Mouse (Mus musculus) neural tube, embryonic 14.5 days (tissue): ENCODE results near the gene Nos1. TPM values are rescaled to one million over a fixed set of nuclear protein-coding genes. Genes with fewer than 3 reads are reported as not detected.
A peak's percentile ranks its signal among the peaks of the same experiment; 100 is the strongest.

ENCODE experiments used
- ATAC-seq: fragments of 200-750 bp; cut with Nextera tagmentation; 2 replicates; pipeline ENCODE4 v1.8.0; 2017; ENCODE audit warnings: low read depth, mild to moderate bottlenecking, moderate TSS enrichment, moderate library complexity
- H3K27ac ChIP-seq: fragments of 300-500 bp; sonication (generic); 2 replicates; pipeline ENCODE4 v1.5.1; 2014; ENCODE audit warnings: low read depth, mild to moderate bottlenecking, control low read depth, low read length, moderate library complexity, mixed read lengths
- H3K27me3 ChIP-seq: fragments of 300-500 bp; sonication (generic); 2 replicates; pipeline ENCODE4 v1.6.1; 2014; ENCODE audit warnings: low read length; ENCODE audit not compliant: control insufficient read depth, insufficient read depth
- H3K36me3 ChIP-seq: fragments of 300-500 bp; sonication (generic); 2 replicates; pipeline ENCODE4 v1.6.1; 2014; ENCODE audit warnings: low read length, mixed read lengths; ENCODE audit not compliant: control insufficient read depth, insufficient read depth
- H3K4me1 ChIP-seq: fragments of 300-500 bp; sonication (generic); 2 replicates; pipeline ENCODE4 v1.6.1; 2014; ENCODE audit warnings: low read length; ENCODE audit not compliant: control insufficient read depth, insufficient read depth
- H3K4me2 ChIP-seq: fragments of 300-500 bp; sonication (generic); 2 replicates; pipeline ENCODE4 v1.6.1; 2014; ENCODE audit warnings: mild to moderate bottlenecking, low read depth, low read length, control low read depth
- H3K4me3 ChIP-seq: fragments of 300-500 bp; sonication (generic); 2 replicates; pipeline ENCODE4 v1.5.1; 2014; ENCODE audit warnings: low read depth, low read length, control low read depth, mixed read lengths
- H3K9ac ChIP-seq: fragments of 300-500 bp; sonication (generic); replicated peaks from 2 replicates; pipeline ENCODE4 v1.6.1; 2014; ENCODE audit warnings: low read depth, mild to moderate bottlenecking, control low read depth, low read length, mixed read lengths
- H3K9me3 ChIP-seq: fragments of 300-500 bp; sonication (generic); 2 replicates; pipeline ENCODE4 v1.6.1; 2016; ENCODE audit warnings: low read length; ENCODE audit not compliant: control insufficient read depth
- WGBS: fragments of 180-500 bp; shearing (Covaris S2); extraction: QIAGEN DNeasy Blood & Tissue Kit; methylation state at CpG from one replicate; pipeline ENCODE4 v1.1.7; 2014; 5-methylcytosine and 5-hydroxymethylcytosine counted together
- polyA plus RNA-seq: library from polyadenylated mRNA; unstranded; fragments of >200 nt; fragmentation: Nextera tagmentation; extraction: Ambion mirVana; gene quantifications from 2 replicates; pipeline ENCODE4 v1.2.1, GENCODE M21; 2014

Gene Nos1
- polyA plus RNA-seq, 1 experiment from 2014 or later, result 4.7 TPM

DNA sequence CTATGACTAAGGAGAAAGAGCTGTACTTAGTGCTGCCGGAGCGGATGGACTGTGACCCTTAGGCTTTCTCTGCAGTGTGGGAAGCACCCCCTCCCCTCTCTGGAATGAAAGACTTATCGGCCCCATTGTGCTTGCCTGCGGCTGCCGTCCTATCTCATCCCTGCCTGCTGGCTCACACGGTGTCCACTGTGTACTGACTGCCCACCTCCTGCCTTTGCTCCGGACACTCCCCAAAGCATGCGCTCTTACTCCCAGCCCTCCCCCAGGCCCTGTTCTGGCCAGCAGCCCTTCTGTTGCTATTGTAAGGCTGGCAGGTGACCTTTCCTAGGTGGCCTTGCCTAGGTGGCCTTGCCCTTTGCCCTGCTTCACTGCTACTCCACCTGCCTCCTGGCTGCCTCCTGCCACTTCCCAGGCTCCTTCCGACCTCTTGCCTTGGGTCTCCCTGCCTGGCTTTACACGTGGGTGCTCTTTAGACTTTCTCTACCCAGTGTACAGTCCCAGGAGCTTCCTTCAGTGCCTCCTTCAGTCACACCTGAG is 216.7 kb downstream of the Nos1 start:
- Histone ChIP-seq H3K4me2 (no peak overlapping the region), H3K4me3 (no peak overlapping the region), H3K4me1 (no peaks in the 10 kb centered on the region), H3K9me3 (no peaks in the 10 kb centered on the region), H3K27me3 (no peaks in the 10 kb centered on the region), H3K36me3 (peaks cover 78% of the 10 kb centered on the region), H3K27ac (no peak overlapping the region), H3K9ac (no peak overlapping the region)
- ATAC-seq, result no peak
- WGBS, result 79% methylated on average over 10 of the region's 10 CpGs

DNA sequence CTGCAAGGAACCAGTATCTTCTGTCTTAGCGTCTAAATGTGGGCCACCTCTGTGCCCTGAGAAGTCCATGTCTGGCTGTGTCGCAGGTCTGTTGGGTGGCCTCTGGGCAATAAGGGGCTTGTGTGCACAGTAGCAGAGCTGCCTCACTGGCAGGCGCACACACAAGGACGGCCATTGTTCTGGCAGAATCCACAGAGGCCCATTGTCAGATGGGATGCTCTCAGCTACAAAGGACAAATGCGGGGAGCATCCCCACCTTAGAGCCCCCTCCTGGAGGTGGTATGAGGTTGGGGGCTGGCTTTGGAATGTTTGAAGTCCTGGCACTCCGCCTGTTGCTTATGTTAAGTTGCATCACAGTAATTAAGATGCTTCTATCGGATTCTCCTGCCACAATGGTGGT is 218.2 kb downstream of the Nos1 start:
- WGBS, result 80% methylated on average over 7 of the region's 7 CpGs
- no peak overlapping the region for H3K9ac ChIP-seq
- no peak for ATAC-seq

DNA sequence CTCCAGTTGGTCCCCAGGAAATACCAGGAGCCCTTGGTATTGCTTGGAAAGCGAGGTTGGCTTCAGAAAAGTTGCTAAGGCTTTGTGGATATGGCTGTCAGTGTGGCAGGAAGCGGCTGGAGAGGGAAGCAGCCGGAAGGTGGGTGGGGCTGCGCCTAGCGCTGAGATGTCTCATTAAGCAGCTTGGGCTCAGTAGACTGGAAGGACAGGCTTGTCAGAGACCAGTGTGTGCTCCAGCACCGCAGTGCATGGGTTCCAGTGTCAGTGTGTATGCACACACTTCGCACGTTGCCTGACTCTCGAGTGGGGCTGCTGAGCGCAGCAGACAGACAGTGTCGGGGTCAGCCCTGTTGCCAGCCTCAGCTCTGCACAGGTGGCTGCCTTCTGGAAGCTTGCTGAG is 218.8 kb downstream of the Nos1 start:
- Histone ChIP-seq H3K27me3 (no peaks in the 10 kb centered on the region), H3K4me2 (no peak overlapping the region), H3K4me3 (no peak overlapping the region), H3K4me1 (no peaks in the 10 kb centered on the region), H3K9ac (no peak overlapping the region), H3K36me3 (peaks cover 75% of the 10 kb centered on the region), H3K27ac (no peak overlapping the region), H3K9me3 (no peaks in the 10 kb centered on the region)
- 83% methylated on average over 11 of the region's 11 CpGs for WGBS
- no peak for ATAC-seq

More for the DNA sequence above, 218.2 kb downstream of the Nos1 start:
- H3K36me3 ChIP-seq, result peaks cover 78% of the 10 kb centered on the region
- no peak overlapping the region for H3K4me2 ChIP-seq
- no peaks in the 10 kb centered on the region for H3K9me3 ChIP-seq
- no peak overlapping the region for H3K27ac ChIP-seq
- H3K4me3 ChIP-seq, result no peak overlapping the region
- no peaks in the 10 kb centered on the region for H3K4me1 ChIP-seq
- H3K27me3 ChIP-seq, result no peaks in the 10 kb centered on the region

DNA sequence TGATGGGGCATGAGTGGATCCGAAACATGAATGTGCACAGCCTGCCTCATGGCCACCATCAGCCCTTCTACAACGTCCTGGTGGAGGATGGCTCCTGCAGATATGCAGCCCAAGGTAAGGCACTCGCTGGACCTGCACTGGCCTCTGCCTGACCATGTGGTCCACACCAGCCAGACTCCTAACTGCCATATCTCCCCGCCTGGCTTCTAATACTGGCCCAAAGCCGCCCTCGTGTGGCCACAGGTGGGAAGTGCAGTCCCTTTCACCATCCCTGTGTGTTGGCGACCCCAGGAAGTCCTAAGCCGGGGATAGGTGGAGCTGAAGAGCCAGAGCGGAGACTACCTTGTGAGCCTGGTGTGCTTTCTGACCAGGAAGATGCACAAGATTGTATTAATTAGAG is 221.2 kb downstream of the Nos1 start:
- Histone ChIP-seq H3K9ac (no peak overlapping the region), H3K27me3 (no peaks in the 10 kb centered on the region), H3K36me3 (peaks cover 59% of the 10 kb centered on the region), H3K27ac (no peak overlapping the region), H3K4me2 (no peak overlapping the region), H3K9me3 (no peaks in the 10 kb centered on the region), H3K4me3 (no peak overlapping the region), H3K4me1 (no peaks in the 10 kb centered on the region)
- WGBS, result 37% methylated on average over 9 of the region's 9 CpGs
- 0 out of 2 replicates have a peak, but pooled peaks have one; percentile 47 for ATAC-seq

DNA sequence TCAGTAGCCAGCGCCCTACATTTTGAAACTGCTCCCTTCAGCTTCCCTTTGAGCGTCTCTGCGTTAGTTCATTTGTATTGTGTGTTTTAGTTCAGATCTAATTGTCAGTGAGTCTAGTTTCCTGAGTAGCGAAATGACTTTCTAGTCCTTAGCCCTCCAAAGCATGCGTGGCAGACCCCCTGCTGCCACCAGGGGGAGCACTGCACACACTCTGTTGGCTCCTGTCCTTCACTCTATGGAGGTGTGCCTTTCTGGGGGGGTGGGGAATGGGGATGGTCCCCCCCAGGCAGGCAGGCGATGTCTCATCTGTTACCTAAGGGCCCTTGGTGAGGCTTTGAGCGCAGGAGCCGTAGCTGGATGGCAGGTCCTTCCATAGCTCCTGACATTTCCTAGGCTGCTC is 223.8 kb downstream of the Nos1 start:
- Histone ChIP-seq H3K9me3 (no peaks in the 10 kb centered on the region), H3K27me3 (no peaks in the 10 kb centered on the region), H3K27ac (no peak overlapping the region), H3K9ac (no peak overlapping the region), H3K4me1 (no peaks in the 10 kb centered on the region), H3K36me3 (peaks cover 57% of the 10 kb centered on the region), H3K4me2 (no peak overlapping the region), H3K4me3 (no peak overlapping the region)
- no peak for ATAC-seq
- WGBS, result 80% methylated on average over 8 of the region's 8 CpGs

DNA sequence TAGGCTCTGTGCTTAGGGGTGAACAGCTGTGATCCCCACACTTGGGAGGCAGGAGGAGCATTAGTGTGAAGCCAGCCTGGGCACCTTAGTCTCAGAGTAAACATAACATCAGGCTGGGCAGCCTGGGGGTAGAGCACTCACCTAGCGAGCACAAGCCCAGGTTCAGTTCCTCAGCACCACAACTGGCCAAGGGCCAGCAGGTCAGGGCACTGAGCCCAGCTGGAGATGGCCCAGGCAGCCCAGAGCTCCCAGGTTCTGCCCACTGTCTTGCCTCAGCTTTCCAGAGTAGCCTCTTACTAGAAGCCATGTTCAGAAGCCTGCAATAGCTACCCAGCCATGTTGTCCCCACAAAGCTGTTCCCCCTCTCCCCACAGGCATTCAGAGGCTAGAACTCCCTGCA is 224.9 kb downstream of the Nos1 start:
- H3K36me3 ChIP-seq, result peaks cover 55% of the 10 kb centered on the region
- no peak overlapping the region for H3K27ac ChIP-seq
- no peaks in the 10 kb centered on the region for H3K9me3 ChIP-seq
- H3K4me2 ChIP-seq, result no peak overlapping the region
- no peak overlapping the region for H3K9ac ChIP-seq
- no peak for ATAC-seq
- no peak overlapping the region for H3K4me3 ChIP-seq
- no peaks in the 10 kb centered on the region for H3K27me3 ChIP-seq
- WGBS, result 94% methylated on average over 1 of the region's 1 CpGs
- H3K4me1 ChIP-seq, result 0 out of 2 replicates have a peak, but pooled peaks cover 3% of the 10 kb centered on the region

DNA sequence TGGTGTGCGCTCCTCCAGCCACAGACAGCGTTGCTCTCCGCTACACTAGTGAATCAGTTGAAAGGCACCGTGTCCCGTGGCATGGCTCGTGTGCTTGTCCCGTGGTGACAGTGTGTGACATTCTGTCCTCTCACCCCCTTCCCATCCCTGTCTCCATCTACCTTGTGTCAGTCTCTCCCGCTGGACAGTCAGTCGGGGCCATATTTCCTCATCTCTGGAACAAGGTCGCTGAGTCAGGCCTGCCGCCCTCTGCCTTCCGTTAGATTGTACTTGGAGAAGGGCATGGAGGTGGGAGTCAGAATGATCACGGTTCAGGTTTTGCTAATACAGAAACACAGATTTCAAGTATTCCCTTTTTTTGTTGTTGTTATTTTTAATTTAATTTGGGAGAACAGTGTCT is 227.5 kb downstream of the Nos1 start:
- H3K27ac ChIP-seq, result no peak overlapping the region

More for the DNA sequence above, 227.5 kb downstream of the Nos1 start:
- WGBS, result 94% methylated on average over 13 of the region's 13 CpGs
- H3K36me3 ChIP-seq, result peaks cover 30% of the 10 kb centered on the region
- ATAC-seq, result no peak
- H3K27me3 ChIP-seq, result no peaks in the 10 kb centered on the region
- no peak overlapping the region for H3K4me3 ChIP-seq
- no peak overlapping the region for H3K4me2 ChIP-seq
- H3K4me1 ChIP-seq, result 0 out of 2 replicates have a peak, but pooled peaks cover 3% of the 10 kb centered on the region
- H3K9ac ChIP-seq, result no peak overlapping the region
- H3K9me3 ChIP-seq, result no peaks in the 10 kb centered on the region

Other genes starting within 250 kb of the Nos1 start
- 143 and 159 TPM in 2 replicates for gene Fbxo21, start 195.7 kb downstream of the Nos1 start, polyA plus RNA-seq
- gene Tesc, start 246.7 kb downstream of the Nos1 start, polyA plus RNA-seq, result 2.2 and 2.5 TPM in 2 replicates